Mouse (Mus musculus) liver, embryonic 11.5 days (tissue): ENCODE measurements around the gene Olfr1419. TPM values are rescaled to one million over a fixed set of nuclear protein-coding genes. Genes with fewer than 3 reads are reported as not detected.
A peak's percentile ranks its signal among the peaks of the same experiment; 100 is the strongest.
"Not testable (repeated sequence)": the region's sequence is repeated elsewhere in the genome, so short reads cannot be mapped to it uniquely, and the experiment has no call there.

Experiments used
- ATAC-seq: fragments of 200-750 bp; cut with Nextera tagmentation; replicated peaks from 2 replicates; pipeline ENCODE4 v1.8.0; 2017; ENCODE audit warnings: moderate number of reproducible peaks, mild to moderate bottlenecking, moderate TSS enrichment, moderate library complexity; ENCODE audit not compliant: low FRiP score
- DNase-seq: peaks from one replicate; pipeline ENCODE4 v3.0.0-alpha.2; 2017; ENCODE audit warnings: low spot score
- H3K27ac ChIP-seq: fragments of 300-500 bp; sonication (generic); 2 replicates; pipeline ENCODE4 v1.5.1; 2014; ENCODE audit warnings: mild to moderate bottlenecking, low read depth, low read length, control low read depth
- H3K27me3 ChIP-seq: fragments of 300-500 bp; sonication (generic); replicated peaks from 2 replicates; pipeline ENCODE4 v1.6.1; 2014; ENCODE audit warnings: low read length, mixed read lengths; ENCODE audit not compliant: control insufficient read depth, insufficient read depth
- H3K36me3 ChIP-seq: fragments of 300-500 bp; sonication (generic); 2 replicates; pipeline ENCODE4 v1.6.1; 2014; ENCODE audit warnings: mild to moderate bottlenecking, low read length, moderate library complexity, mixed read lengths; ENCODE audit not compliant: control insufficient read depth, insufficient read depth
- H3K4me1 ChIP-seq: fragments of 300-500 bp; sonication (generic); replicated peaks from 2 replicates; pipeline ENCODE4 v1.6.1; 2014; ENCODE audit warnings: low read length, mixed read lengths; ENCODE audit not compliant: control insufficient read depth, insufficient read depth
- H3K4me2 ChIP-seq: fragments of 300-500 bp; sonication (generic); 2 replicates; pipeline ENCODE4 v1.6.1; 2014; ENCODE audit warnings: mild to moderate bottlenecking, control low read depth, moderate library complexity
- H3K4me3 ChIP-seq: fragments of 300-500 bp; sonication (generic); 2 replicates; pipeline ENCODE4 v1.5.1; 2014; ENCODE audit warnings: low read depth, low read length, control low read depth
- H3K9ac ChIP-seq: fragments of 300-500 bp; sonication (generic); 2 replicates; pipeline ENCODE4 v1.6.1; 2014; ENCODE audit warnings: low read depth, low read length, control low read depth
- H3K9me3 ChIP-seq: fragments of 300-500 bp; sonication (generic); 2 replicates; pipeline ENCODE4 v1.6.1; 2016; ENCODE audit warnings: low read length, inconsistent platforms, mixed read lengths; ENCODE audit not compliant: control insufficient read depth
- WGBS: fragments of 180-500 bp; shearing (Covaris S2); extraction: QIAGEN DNeasy Blood & Tissue Kit; methylation state at CpG from one replicate; pipeline ENCODE4 v1.1.7; 2014; 5-methylcytosine and 5-hydroxymethylcytosine counted together
- polyA plus RNA-seq: library from polyadenylated mRNA; unstranded; fragments of >200 nt; fragmentation: Nextera tagmentation; extraction: Ambion mirVana; gene quantifications from 2 replicates; pipeline ENCODE4 v1.2.1, GENCODE M21; 2014

Gene Olfr1419
- not detected in 2 replicates for polyA plus RNA-seq

DNA sequence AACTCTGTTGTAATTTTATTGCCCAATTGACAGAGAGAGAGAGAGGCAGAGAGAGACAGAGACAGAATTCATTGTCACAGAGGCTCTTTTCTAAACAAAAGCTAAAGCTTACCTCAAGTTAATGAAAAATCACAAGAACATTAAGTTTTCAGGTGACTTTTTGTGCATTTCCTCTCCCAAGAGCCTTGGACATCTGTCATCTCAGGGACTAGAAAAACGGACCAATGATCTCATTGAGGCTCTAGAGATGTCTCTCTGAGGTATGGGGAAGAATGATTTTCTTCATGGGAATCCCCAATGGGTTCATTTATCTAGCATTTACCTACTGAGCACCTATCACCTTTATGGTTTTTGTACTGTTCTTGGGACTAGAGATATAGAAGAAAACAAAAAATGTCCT lies at the start of gene Olfr1419:
Gene Olfr1419, minus strand, starts transcription at position 101 of the 400 bp plus-strand sequence.
- DNase-seq (no peak), ATAC-seq (no peak)
- Histone ChIP-seq H3K36me3 (no peaks in the 10 kb centered on the region), H3K4me3 (no peak within 1 kb of the TSS), H3K9me3 (no peaks in the 10 kb centered on the region), H3K27me3 (no peaks in the 10 kb centered on the region), H3K4me1 (no peaks in the 10 kb centered on the region), H3K9ac (no peak within 1 kb of the TSS), H3K4me2 (no peak within 1 kb of the TSS), H3K27ac (no peak within 1 kb of the TSS)
- WGBS: 31% methylated on average over 1 of the region's 1 CpGs

DNA sequence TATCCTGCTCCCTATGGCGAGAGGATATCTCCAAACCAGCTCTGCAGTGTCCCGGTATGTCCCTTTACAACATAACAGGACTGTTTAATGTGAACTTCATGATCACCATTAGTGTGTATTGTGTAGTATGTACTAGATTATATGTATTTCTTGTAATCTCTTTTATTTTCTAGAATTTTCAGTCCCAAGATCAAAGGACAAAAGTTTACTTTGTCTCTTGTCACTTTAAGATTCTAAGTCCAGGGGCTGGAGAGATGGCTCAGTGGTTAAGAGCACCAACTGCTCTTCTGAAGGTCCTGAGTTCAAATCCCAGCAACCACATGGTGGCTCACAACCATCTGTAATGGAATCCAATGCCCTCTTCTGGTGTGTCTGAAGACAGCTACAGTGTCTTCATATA lies 47.6 kb upstream of the Olfr1419 start:
- H3K27me3 ChIP-seq, H3K4me3 ChIP-seq, H3K4me1 ChIP-seq, H3K4me2 ChIP-seq, H3K27ac ChIP-seq, ATAC-seq, H3K9me3 ChIP-seq, DNase-seq, H3K9ac ChIP-seq: not testable (repeated sequence)
- peaks cover 27% of the 10 kb centered on the region for H3K36me3 ChIP-seq
- WGBS: 95% methylated on average over 2 of the region's 2 CpGs

DNA sequence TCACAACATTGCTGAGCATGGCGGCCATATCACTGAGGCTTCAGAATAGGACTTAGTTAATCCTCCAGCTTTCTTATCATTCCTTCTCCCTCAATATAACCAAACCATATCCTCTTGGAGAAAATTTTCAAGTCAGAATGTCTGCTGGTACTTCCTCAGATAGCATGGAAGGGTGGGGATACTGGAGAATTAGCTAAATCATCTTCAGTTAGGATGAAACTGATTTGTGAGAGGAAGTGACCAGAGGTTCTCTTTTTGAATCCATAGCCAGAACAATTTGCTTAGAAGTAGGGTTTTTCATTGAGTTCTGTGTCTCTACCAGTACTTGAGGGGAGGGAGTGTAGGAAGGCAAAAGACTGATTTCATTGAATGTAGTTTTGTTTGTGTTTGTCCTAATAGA lies 47.2 kb upstream of the Olfr1419 start:
- 93% methylated on average over 1 of the region's 1 CpGs for WGBS

DNA sequence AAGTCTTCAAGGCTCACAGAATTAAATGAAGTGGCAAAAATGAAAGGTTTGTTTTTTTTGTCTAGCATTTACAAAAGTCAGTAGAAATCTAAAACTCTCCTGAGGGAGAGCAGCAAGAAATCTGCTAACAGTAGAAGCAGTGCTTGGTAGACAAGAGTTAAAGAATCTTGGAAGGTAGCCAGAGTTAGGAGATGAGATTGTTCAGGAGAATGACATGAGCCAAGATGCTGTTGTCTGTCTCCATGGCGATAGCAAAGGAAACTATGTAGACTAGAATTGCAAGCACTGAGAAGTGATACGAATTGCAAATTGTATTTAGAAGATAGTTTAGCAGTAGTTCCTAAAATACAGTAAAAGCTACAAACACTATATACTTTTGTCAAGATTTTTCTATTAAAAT lies 40.9 kb upstream of the Olfr1419 start:
- DNase-seq (no peak), ATAC-seq (no peak)
- Histone ChIP-seq H3K9me3 (no peaks in the 10 kb centered on the region), H3K9ac (no peak overlapping the region), H3K4me3 (no peak overlapping the region), H3K27ac (no peak overlapping the region), H3K4me2 (no peak overlapping the region), H3K27me3 (no peaks in the 10 kb centered on the region), H3K36me3 (no peaks in the 10 kb centered on the region; the same call in 1 of the 2 replicates), H3K4me1 (peaks cover 15% of the 10 kb centered on the region)
- 82% methylated on average over 2 of the region's 2 CpGs for WGBS

More for the DNA sequence above, 47.2 kb upstream of the Olfr1419 start:
- no peak overlapping the region for H3K4me2 ChIP-seq
- H3K27me3 ChIP-seq: no peaks in the 10 kb centered on the region
- no peaks in the 10 kb centered on the region for H3K4me1 ChIP-seq
- DNase-seq: no peak
- H3K9ac ChIP-seq: no peak overlapping the region
- peaks cover 27% of the 10 kb centered on the region for H3K36me3 ChIP-seq
- no peak overlapping the region for H3K27ac ChIP-seq
- no peak overlapping the region for H3K4me3 ChIP-seq
- H3K9me3 ChIP-seq: no peaks in the 10 kb centered on the region
- no peak for ATAC-seq

DNA sequence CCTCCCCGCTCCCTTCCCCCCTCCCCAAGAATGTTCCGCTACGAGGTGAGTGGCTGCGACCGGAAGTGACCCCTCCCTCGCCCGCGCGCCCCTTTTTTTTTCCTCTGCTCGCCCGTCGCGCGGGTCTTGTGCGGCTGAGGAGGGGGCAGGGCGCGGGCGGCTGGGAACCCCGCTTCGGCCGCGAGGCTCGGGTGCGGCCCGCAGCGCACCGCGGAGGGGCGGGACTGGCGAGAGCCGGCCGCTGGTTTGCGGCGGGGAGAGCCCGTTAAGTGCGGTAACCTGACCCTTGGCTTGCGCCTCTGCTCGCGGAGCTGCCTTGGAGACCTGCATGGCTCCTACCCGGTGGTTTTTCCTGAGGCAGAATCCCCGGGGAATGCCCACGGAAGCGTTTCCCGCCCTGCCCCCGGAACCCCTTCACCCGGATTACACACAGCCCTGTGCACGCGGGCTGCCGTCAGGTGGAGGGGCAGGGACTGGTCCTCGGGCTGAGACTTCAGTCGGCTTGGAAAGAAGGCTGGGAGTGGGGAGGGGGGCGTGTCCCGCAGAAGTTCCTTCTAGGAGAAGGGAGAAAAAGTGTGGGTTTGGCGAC lies 37.7 kb upstream of the Olfr1419 start:
- ATAC-seq (peak; percentile 53), DNase-seq (peak; percentile 73)
- Histone ChIP-seq H3K4me2 (peak overlapping the region; percentile 90), H3K27ac (peak overlapping the region; percentile 89), H3K9ac (peak overlapping the region; percentile 94), H3K36me3 (no peaks in the 10 kb centered on the region; the same call in 1 of the 2 replicates), H3K4me1 (peaks cover 15% of the 10 kb centered on the region), H3K27me3 (no peaks in the 10 kb centered on the region), H3K9me3 (no peaks in the 10 kb centered on the region), H3K4me3 (peak overlapping the region; percentile 96)
- WGBS: under 1% methylated on average over 45 of the region's 54 CpGs

DNA sequence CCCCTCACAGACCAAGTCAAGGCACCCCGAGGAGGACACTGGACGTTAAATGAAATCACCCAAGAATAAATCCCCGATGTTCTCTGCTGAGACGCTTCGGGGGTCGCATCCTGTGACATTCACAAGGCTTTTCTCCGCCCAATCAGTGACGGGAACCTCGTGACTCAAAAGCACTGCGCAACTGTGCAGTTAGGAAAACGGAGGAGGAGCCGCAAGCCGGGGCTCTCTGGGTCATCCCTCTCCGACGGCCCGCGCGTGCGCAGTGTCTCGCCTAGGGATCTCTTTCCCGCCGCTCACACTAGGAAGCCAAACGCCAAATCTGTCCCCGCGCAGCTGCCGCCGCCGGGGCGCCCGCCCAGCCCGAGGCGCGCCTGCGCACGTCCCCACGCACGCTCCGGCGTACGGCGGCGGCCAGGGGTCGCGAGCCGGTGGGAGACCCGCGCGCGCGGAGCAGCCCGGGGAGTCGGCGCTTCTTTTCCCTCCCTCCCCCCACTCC lies 37.2 kb upstream of the Olfr1419 start, which contains the start of gene Patl1:
Gene Patl1, plus strand, starts transcription at position 363 of the 496 bp plus-strand sequence.
- under 1% methylated on average over 52 of the region's 53 CpGs for WGBS
- Histone ChIP-seq H3K27ac (peak within 1 kb of the TSS; percentile 89), H3K9ac (peak within 1 kb of the TSS; percentile 94), H3K36me3 (no peaks in the 10 kb centered on the region; the same call in 1 of the 2 replicates), H3K9me3 (no peaks in the 10 kb centered on the region), H3K4me2 (peak within 1 kb of the TSS; percentile 90), H3K4me1 (peaks cover 15% of the 10 kb centered on the region), H3K27me3 (no peaks in the 10 kb centered on the region), H3K4me3 (peak within 1 kb of the TSS; percentile 96)
- DNase-seq (peak; percentile 98), ATAC-seq (peak; percentile 97)

DNA sequence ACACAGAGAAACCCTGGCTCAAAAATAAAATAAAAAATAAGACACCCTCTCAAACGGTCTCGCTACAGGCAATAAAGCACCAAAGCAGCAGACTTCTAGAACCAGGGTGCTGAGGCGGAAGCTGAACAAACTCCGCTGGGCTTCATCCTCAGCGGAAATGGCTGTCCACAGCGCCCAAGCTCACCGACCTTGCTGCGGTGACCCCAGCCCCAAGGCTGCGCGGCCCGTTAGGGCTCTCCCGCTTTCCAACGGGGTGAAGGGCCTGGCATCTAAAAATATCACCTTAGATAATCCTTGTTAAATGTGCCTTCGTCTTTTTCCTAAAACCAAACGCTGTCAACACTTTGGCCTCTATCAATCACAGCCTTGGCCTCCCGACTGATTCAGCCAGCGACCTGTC lies 36.7 kb upstream of the Olfr1419 start:
- Histone ChIP-seq H3K4me1 (peaks cover 15% of the 10 kb centered on the region), H3K27ac (peak overlapping the region; percentile 74), H3K4me3 (peak overlapping the region; percentile 96), H3K9me3 (no peaks in the 10 kb centered on the region), H3K36me3 (no peaks in the 10 kb centered on the region; the same call in 1 of the 2 replicates), H3K9ac (peak overlapping the region; percentile 66), H3K27me3 (no peaks in the 10 kb centered on the region), H3K4me2 (peak overlapping the region; percentile 84)
- peak; percentile 8 for ATAC-seq
- no peak for DNase-seq
- 2% methylated on average over 17 of the region's 17 CpGs for WGBS

DNA sequence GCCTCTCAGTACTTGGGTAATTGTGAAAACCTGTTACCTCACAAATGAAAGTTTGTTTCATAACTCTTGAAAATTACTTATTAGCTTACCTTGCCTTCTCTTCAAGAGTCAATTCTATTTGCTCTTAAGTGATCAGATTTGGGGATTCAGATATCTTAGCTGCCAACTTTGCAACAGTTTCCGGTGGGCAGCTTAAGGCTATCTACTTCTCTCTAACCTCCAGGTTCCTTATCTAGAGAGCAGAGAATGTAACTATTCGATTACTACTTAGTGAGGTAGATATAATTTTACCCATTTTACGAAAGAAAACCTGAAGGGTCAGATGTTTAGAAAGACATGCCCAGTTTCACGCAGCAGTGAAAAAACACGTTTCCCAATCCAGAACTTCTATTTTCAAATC lies 36.1 kb upstream of the Olfr1419 start:
- WGBS: 56% methylated on average over 5 of the region's 5 CpGs
- Histone ChIP-seq H3K4me3 (peak overlapping the region; percentile 96), H3K9me3 (no peaks in the 10 kb centered on the region), H3K27me3 (no peaks in the 10 kb centered on the region), H3K27ac (no peak overlapping the region), H3K9ac (peak overlapping the region; percentile 66; the same call in 1 of the 2 replicates), H3K4me1 (peaks cover 15% of the 10 kb centered on the region), H3K4me2 (peak overlapping the region; percentile 84), H3K36me3 (no peaks in the 10 kb centered on the region; the same call in 1 of the 2 replicates)
- no peak for ATAC-seq
- DNase-seq: no peak

DNA sequence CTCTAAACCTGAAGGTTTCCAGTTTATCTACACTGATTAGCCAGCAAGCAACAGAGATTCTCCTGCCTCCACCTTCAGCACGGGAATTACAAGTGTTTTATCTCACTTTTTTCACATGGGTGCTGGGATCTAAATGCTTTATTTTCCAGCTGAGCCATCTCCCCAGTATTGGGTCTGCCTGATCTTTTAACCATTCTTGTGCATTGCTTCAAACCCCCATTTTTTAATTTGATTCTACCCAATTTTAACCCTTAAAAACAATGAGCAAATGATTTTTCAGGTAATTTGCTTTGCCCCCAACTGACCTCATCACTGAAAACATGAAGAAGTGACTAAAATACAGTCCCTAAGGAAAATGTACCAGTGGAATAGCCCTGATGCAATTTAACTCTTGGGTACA lies 11.4 kb upstream of the Olfr1419 start, which contains the start of gene Olfr1420:
Gene Olfr1420, plus strand, starts transcription at position 301 of the 400 bp plus-strand sequence.
- no peaks in the 10 kb centered on the region for H3K9me3 ChIP-seq
- DNase-seq (no peak), ATAC-seq (no peak)
- H3K27ac ChIP-seq: no peak within 1 kb of the TSS
- H3K4me3 ChIP-seq: no peak within 1 kb of the TSS
- H3K27me3 ChIP-seq: no peaks in the 10 kb centered on the region
- H3K4me2 ChIP-seq: no peak within 1 kb of the TSS
- H3K36me3 ChIP-seq: no peaks in the 10 kb centered on the region
- H3K4me1 ChIP-seq: no peaks in the 10 kb centered on the region
- WGBS: 29% methylated on average over 1 of the region's 1 CpGs
- no peak within 1 kb of the TSS for H3K9ac ChIP-seq
